Mouse (Mus musculus) megakaryocyte, embryonic 14.5 days (primary cell): ENCODE results near the gene Fam160a2. TPM values are rescaled to one million over a fixed set of nuclear protein-coding genes. Genes with fewer than 3 reads are reported as not detected.
"Not testable (repeated sequence)": the region's sequence is repeated elsewhere in the genome, so short reads cannot be mapped to it uniquely, and the experiment has no call there.

Experiments used
- H3K27me3 ChIP-seq: replicated peaks from 2 replicates; pipeline ENCODE3; 2012; ENCODE audit warnings: inconsistent platforms
- H3K36me3 ChIP-seq: replicated peaks from 2 replicates; pipeline ENCODE3; 2012; ENCODE audit warnings: low read length, inconsistent platforms, mixed read lengths
- H3K4me1 ChIP-seq: 2 replicates; pipeline ENCODE4 v1.6.1; 2012; ENCODE audit warnings: inconsistent platforms
- H3K4me3 ChIP-seq: replicated peaks from 2 replicates; pipeline ENCODE3; 2012; ENCODE audit warnings: moderate library complexity, mild to moderate bottlenecking, inconsistent platforms
- H3K9me3 ChIP-seq: 2 replicates; pipeline ENCODE4 v1.6.1; 2012; ENCODE audit warnings: inconsistent platforms
- FLI1 ChIP-seq: IDR thresholded peaks from 2 replicates; pipeline ENCODE4 v1.6.1; 2012; ENCODE audit warnings: low read length, inconsistent platforms, mixed read lengths
- GATA1 ChIP-seq: IDR thresholded peaks from 3 replicates; pipeline ENCODE4 v1.6.1; 2012; ENCODE audit warnings: mixed read lengths, low read length, inconsistent platforms, borderline replicate concordance
- polyA plus RNA-seq: library from polyadenylated mRNA; stranded (reverse); fragments of >175 nt; gene quantifications from 2 replicates; pipeline ENCODE4 v1.2.3, GENCODE M21; 2012; ENCODE audit warnings: low replicate concordance; ENCODE audit not compliant: insufficient read depth

The Fam160a2 gene
- polyA plus RNA-seq, 1 experiment: 32.3 TPM

- Histone ChIP-seq H3K4me3 (no peak overlapping the region), H3K36me3 (peaks cover 6% of the 10 kb centered on the region), H3K27me3 (no peaks in the 10 kb centered on the region), H3K4me1 (peaks cover 2% of the 10 kb centered on the region), H3K9me3 (no peaks in the 10 kb centered on the region)
- TF ChIP-seq FLI1: no peak
- TF ChIP-seq GATA1: no peak
Observed at GRCm38 (mm10) chr7:105367268-105367667, 32.6 kb downstream of the Fam160a2 start.

DNA sequence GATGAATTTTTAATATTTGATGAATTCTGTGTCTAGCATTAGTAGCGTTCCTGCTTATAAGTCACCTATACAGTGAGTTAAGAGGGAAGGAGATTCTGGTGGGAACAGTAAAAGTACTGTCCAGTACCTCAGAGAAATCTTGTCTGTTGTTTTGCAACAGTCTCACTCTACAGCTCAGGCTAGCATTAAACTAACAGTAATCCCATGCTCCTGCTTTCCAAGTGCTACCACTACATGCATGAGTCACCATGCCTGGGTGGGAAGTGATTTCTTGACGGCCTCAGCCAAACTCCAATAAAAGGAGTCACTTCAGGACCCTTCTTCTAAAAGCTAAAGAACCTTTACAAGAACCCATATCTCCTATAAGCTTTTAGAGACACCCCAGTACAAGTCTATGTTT, 38.1 kb downstream of the Fam160a2 start:
- Histone ChIP-seq H3K36me3 (no peaks in the 10 kb centered on the region), H3K27me3 (no peaks in the 10 kb centered on the region), H3K4me3 (no peak overlapping the region), H3K9me3 (no peaks in the 10 kb centered on the region), H3K4me1 (no peaks in the 10 kb centered on the region)
- no peak for TF ChIP-seq FLI1
- no peak for TF ChIP-seq GATA1

- not testable (repeated sequence) for H3K9me3 ChIP-seq, H3K36me3 ChIP-seq, H3K27me3 ChIP-seq, H3K4me1 ChIP-seq, H3K4me3 ChIP-seq
Observed at GRCm38 (mm10) chr7:105356487-105356886, 43.4 kb downstream of the Fam160a2 start.

GRCm38 (mm10) chr7:105356064-105356463, 43.8 kb downstream of the Fam160a2 start:
- not testable (repeated sequence) for H3K27me3 ChIP-seq, H3K4me1 ChIP-seq, H3K36me3 ChIP-seq, H3K9me3 ChIP-seq, H3K4me3 ChIP-seq

- no peaks in the 10 kb centered on the region for H3K36me3 ChIP-seq
- no peak overlapping the region for H3K4me3 ChIP-seq
- TF ChIP-seq FLI1: no peak
- TF ChIP-seq GATA1: no peak
- no peaks in the 10 kb centered on the region for H3K27me3 ChIP-seq
- no peaks in the 10 kb centered on the region for H3K4me1 ChIP-seq
- no peaks in the 10 kb centered on the region for H3K9me3 ChIP-seq
Observed at GRCm38 (mm10) chr7:105342752-105343151, 57.1 kb downstream of the Fam160a2 start.

DNA sequence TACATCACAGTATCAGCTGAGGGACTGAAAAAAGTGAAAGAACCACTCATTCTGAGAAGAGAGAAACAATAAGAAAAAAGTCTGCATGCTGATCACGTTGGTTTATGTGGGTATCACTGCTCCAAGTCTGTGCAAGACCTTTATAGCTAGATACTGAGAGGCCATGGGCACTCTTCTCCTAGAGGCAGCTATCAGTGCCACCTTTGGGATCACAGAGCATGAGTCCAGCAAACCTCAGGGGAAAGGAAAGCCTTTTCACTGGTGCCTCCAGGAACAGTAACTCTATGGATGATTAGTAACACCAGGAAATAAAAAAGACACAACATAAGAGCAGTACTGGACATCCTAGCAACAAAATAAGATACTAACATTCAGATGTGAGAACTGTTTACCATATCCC, 57.7 kb downstream of the Fam160a2 start, which contains the start of gene Olfr691:
Gene Olfr691 (minus strand): TSS at position 101 of the 400 bp plus-strand sequence.
- H3K36me3 ChIP-seq: no peaks in the 10 kb centered on the region
- no peak within 1 kb of the TSS for H3K4me3 ChIP-seq
- H3K4me1 ChIP-seq: no peaks in the 10 kb centered on the region
- H3K27me3 ChIP-seq: peaks cover 2% of the 10 kb centered on the region
- peaks cover 3% of the 10 kb centered on the region; the same call in 1 of the 2 replicates for H3K9me3 ChIP-seq
- TF ChIP-seq FLI1 (no peak), GATA1 (no peak)

DNA sequence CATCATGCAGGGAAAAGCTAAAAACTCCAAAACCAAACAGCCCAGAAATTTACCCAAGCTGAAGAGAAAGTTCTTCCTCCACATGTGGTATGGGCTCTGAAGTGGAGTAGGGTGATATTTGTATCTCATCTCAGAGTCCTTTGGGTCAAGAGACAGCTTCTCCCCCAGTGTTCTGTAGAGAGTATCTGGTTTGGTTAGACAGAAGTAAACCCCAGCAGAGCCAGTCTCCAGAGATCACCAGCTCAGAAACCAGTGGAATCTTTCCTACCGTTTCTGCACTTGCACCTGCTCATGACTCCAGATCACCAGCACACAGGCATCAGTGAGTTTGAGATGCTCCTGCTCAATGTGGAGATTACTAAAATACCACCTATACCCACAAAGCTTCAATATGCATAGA, 65.8 kb downstream of the Fam160a2 start, which contains the start of gene Olfr690:
Gene Olfr690 (minus strand): TSS at position 101 of the 400 bp plus-strand sequence.
- H3K27me3 ChIP-seq: peaks cover 2% of the 10 kb centered on the region
- peaks cover 14% of the 10 kb centered on the region for H3K9me3 ChIP-seq
- TF ChIP-seq FLI1 (no peak), GATA1 (no peak)
- H3K4me1 ChIP-seq: no peaks in the 10 kb centered on the region
- H3K4me3 ChIP-seq: no peak within 1 kb of the TSS
- no peaks in the 10 kb centered on the region for H3K36me3 ChIP-seq

- no peaks in the 10 kb centered on the region for H3K27me3 ChIP-seq
- no peaks in the 10 kb centered on the region for H3K4me1 ChIP-seq
- no peak overlapping the region for H3K4me3 ChIP-seq
- H3K36me3 ChIP-seq: no peaks in the 10 kb centered on the region
- no peaks in the 10 kb centered on the region for H3K9me3 ChIP-seq
- TF ChIP-seq FLI1 (no peak), GATA1 (no peak)
Observed at GRCm38 (mm10) chr7:105325302-105325701, 74.6 kb downstream of the Fam160a2 start.

Other genes with a start within 250 kb of the Fam160a2 start
- gene Olfr684, start 236.4 kb downstream of the Fam160a2 start, polyA plus RNA-seq: not detected in 2 replicates
- gene Olfr685, start 214.0 kb downstream of the Fam160a2 start, polyA plus RNA-seq: not detected in 2 replicates
- gene Olfr686, start 192.6 kb downstream of the Fam160a2 start, polyA plus RNA-seq: not detected in 2 replicates
- gene Olfr688, start 112.0 kb downstream of the Fam160a2 start, polyA plus RNA-seq: not detected in 2 replicates
- not detected in 2 replicates for gene Olfr689, start 88.9 kb downstream of the Fam160a2 start, polyA plus RNA-seq
- not detected in 2 replicates for gene Olfr690, start 66.0 kb downstream of the Fam160a2 start, polyA plus RNA-seq
- 0.10 TPM in 1 of 2 replicates, not detected in the other for gene Olfr691, start 57.8 kb downstream of the Fam160a2 start, polyA plus RNA-seq
- gene Olfr692, start 31.8 kb downstream of the Fam160a2 start, polyA plus RNA-seq: not detected in 2 replicates
- not detected in 2 replicates for gene Gm5901, start 25.0 kb downstream of the Fam160a2 start, polyA plus RNA-seq
- gene Cnga4, start 4.5 kb upstream of the Fam160a2 start, polyA plus RNA-seq: not detected in 2 replicates
- gene Cckbr, start 25.7 kb upstream of the Fam160a2 start, polyA plus RNA-seq: not detected in 2 replicates
- gene Cavin3, start 82.2 kb upstream of the Fam160a2 start, polyA plus RNA-seq: 1.0 TPM in 1 of 2 replicates, not detected in the other
- 33.2 and 48.4 TPM in 2 replicates for gene Smpd1, start 154.3 kb upstream of the Fam160a2 start, polyA plus RNA-seq
- gene Apbb1, start 181.6 kb upstream of the Fam160a2 start, polyA plus RNA-seq: 4.3 and 6.3 TPM in 2 replicates
- not detected in 2 replicates for gene Hpx, start 200.1 kb upstream of the Fam160a2 start, polyA plus RNA-seq
- 5.4 and 7.3 TPM in 2 replicates for gene Trim3, start 233.5 kb upstream of the Fam160a2 start, polyA plus RNA-seq
- 588 and 794 TPM in 2 replicates for gene Timm10b, start 240.0 kb upstream of the Fam160a2 start, polyA plus RNA-seq
- 18.8 and 50.9 TPM in 2 replicates for gene Arfip2, start 240.4 kb upstream of the Fam160a2 start, polyA plus RNA-seq
- 276 and 880 TPM in 2 replicates for gene Gm45799, start 240.5 kb upstream of the Fam160a2 start, polyA plus RNA-seq